Mouse (Mus musculus) CH12.LX (cell line): ENCODE results near the gene Inhbb. TPM values are rescaled to one million over a fixed set of nuclear protein-coding genes. Genes with fewer than 3 reads are reported as not detected.

ENCODE experiments used
- DNase-seq: peaks from one replicate; pipeline ENCODE4 v3.0.0-alpha.2; 2013; ENCODE audit errors: extremely low read depth
- H3K27ac ChIP-seq: 2 replicates; pipeline ENCODE4 v1.5.1; 2012; ENCODE audit warnings: low read depth, mild to moderate bottlenecking, control low read depth, moderate library complexity; ENCODE audit not compliant: insufficient read depth
- H3K27me3 ChIP-seq: replicated peaks from 2 replicates; pipeline ENCODE3; 2012; ENCODE audit warnings: inconsistent platforms
- H3K36me3 ChIP-seq, 2 experiments: replicated peaks in 1 of 2; 2 replicates each; pipeline versions ENCODE3 to v1.6.1; 2012; ENCODE audit warnings: inconsistent platforms in 1 of 2, low read length in 1 of 2, mild to moderate bottlenecking in 1 of 2, mixed read lengths in 1 of 2, moderate library complexity in 1 of 2; ENCODE audit not compliant: control insufficient read depth in 1 of 2, insufficient read depth in 1 of 2
- H3K4me1 ChIP-seq, 2 experiments: 2 replicates each; pipeline ENCODE4 v1.6.1; 2012; ENCODE audit warnings: inconsistent platforms in 1 of 2, moderate library complexity in 1 of 2; ENCODE audit not compliant: insufficient read depth in 2 of 2, control insufficient read depth in 1 of 2
- H3K4me2 ChIP-seq: 2 replicates; pipeline ENCODE4 v1.6.1; 2012; ENCODE audit warnings: low read depth, mild to moderate bottlenecking, control low read depth; ENCODE audit not compliant: poor library complexity, insufficient read depth, severe bottlenecking
- H3K4me3 ChIP-seq, 3 experiments: fragments of 150-350 bp in 1 of 3; sonication (generic) in 1 of 3; replicated peaks in 1 of 3; 2 replicates each; pipeline versions ENCODE3 to v1.5.1; 2011 to 2012; ENCODE audit warnings: low read depth in 2 of 3, low read length in 2 of 3, mild to moderate bottlenecking in 2 of 3, moderate library complexity in 2 of 3, control low read depth in 1 of 3, improper control_type of control experiment in 1 of 3, inconsistent platforms in 1 of 3, mixed read lengths in 1 of 3; ENCODE audit not compliant: poor library complexity in 1 of 3
- H3K79me2 ChIP-seq: replicated peaks from 2 replicates; pipeline ENCODE4 v1.6.1; 2012; ENCODE audit warnings: mild to moderate bottlenecking, moderate library complexity; ENCODE audit not compliant: control insufficient read depth, poor library complexity, insufficient read depth, severe bottlenecking; ENCODE audit errors: extremely low read depth
- H3K9ac ChIP-seq: 2 replicates; pipeline ENCODE4 v1.6.1; 2012; ENCODE audit warnings: low read depth, mild to moderate bottlenecking, control low read depth, moderate library complexity; ENCODE audit not compliant: insufficient read depth
- H3K9me3 ChIP-seq: replicated peaks from 2 replicates; pipeline ENCODE3; 2012; ENCODE audit warnings: low read length, inconsistent platforms, mixed read lengths
- BHLHE40 ChIP-seq: IDR thresholded peaks from 2 replicates; pipeline ENCODE4 v1.6.1; 2011; ENCODE audit warnings: mild to moderate bottlenecking, low read depth, low read length, improper control_type of control experiment
- CHD2 ChIP-seq: IDR thresholded peaks from 2 replicates; pipeline ENCODE4 v1.6.1; 2011; ENCODE audit warnings: low read length, improper control_type of control experiment
- CTCF ChIP-seq, 2 experiments: IDR thresholded peaks in 1 of 2; conservative IDR thresholded peaks in 1 of 2; 2 replicates each; pipeline ENCODE4 v1.5.1; 2011 to 2012; ENCODE audit warnings: low read depth in 2 of 2, low read length in 2 of 2, improper control_type of control experiment in 1 of 2, inconsistent platforms in 1 of 2, mild to moderate bottlenecking in 1 of 2, moderate library complexity in 1 of 2
- EP300 ChIP-seq: IDR thresholded peaks from 2 replicates; pipeline ENCODE4 v1.6.1; 2011; ENCODE audit warnings: low read length, improper control_type of control experiment
- ETS1 ChIP-seq: conservative IDR thresholded peaks from 2 replicates; pipeline ENCODE4 v1.6.1; 2012; ENCODE audit warnings: low read depth, mild to moderate bottlenecking, inconsistent platforms, low read length, improper control_type of control experiment, moderate library complexity
- MAFK ChIP-seq: IDR thresholded peaks from 2 replicates; pipeline ENCODE4 v1.6.1; 2011; ENCODE audit warnings: low read length, improper control_type of control experiment; ENCODE audit not compliant: insufficient replicate concordance
- MAZ ChIP-seq: IDR thresholded peaks from 2 replicates; pipeline ENCODE4 v1.6.1; 2012; ENCODE audit warnings: low read depth, mild to moderate bottlenecking, inconsistent platforms, low read length, improper control_type of control experiment, moderate library complexity
- MEF2A ChIP-seq: IDR thresholded peaks from 2 replicates; pipeline ENCODE4 v1.6.1; 2014; ENCODE audit warnings: low read depth, mild to moderate bottlenecking, inconsistent platforms, low read length, improper control_type of control experiment, borderline replicate concordance
- NELFE ChIP-seq: IDR thresholded peaks from 2 replicates; pipeline ENCODE4 v1.6.1; 2011; ENCODE audit warnings: low read depth, low read length, improper control_type of control experiment
- NRF1 ChIP-seq: IDR thresholded peaks from 2 replicates; pipeline ENCODE4 v1.6.1; 2014; ENCODE audit warnings: low read depth, mild to moderate bottlenecking, inconsistent platforms, low read length, improper control_type of control experiment, moderate library complexity
- POLR2A ChIP-seq: IDR thresholded peaks from 2 replicates; pipeline ENCODE4 v1.6.1; 2011; ENCODE audit warnings: low read depth, mild to moderate bottlenecking, improper control_type of control experiment, low read length
- RAD21 ChIP-seq: IDR thresholded peaks from 2 replicates; pipeline ENCODE4 v1.6.1; 2011; ENCODE audit warnings: low read depth, mild to moderate bottlenecking, low read length, improper control_type of control experiment, moderate library complexity
- SIN3A ChIP-seq: IDR thresholded peaks from 2 replicates; pipeline ENCODE4 v1.6.1; 2012; ENCODE audit warnings: low read length, improper control_type of control experiment, inconsistent platforms
- SMC3 ChIP-seq: IDR thresholded peaks from 2 replicates; pipeline ENCODE4 v1.6.1; 2011; ENCODE audit warnings: low read depth, low read length, improper control_type of control experiment
- TBP ChIP-seq: conservative IDR thresholded peaks from 2 replicates; pipeline ENCODE4 v1.6.1; 2011; ENCODE audit warnings: low read depth, low read length, improper control_type of control experiment
- UBTF ChIP-seq: IDR thresholded peaks from 2 replicates; pipeline ENCODE4 v1.6.1; 2012; ENCODE audit warnings: low read depth, mild to moderate bottlenecking, inconsistent platforms, low read length, improper control_type of control experiment, moderate library complexity
- ZC3H11A ChIP-seq: IDR thresholded peaks from 2 replicates; pipeline ENCODE4 v1.6.1; 2012; ENCODE audit warnings: low read depth, mild to moderate bottlenecking, inconsistent platforms, low read length, improper control_type of control experiment
- ZKSCAN1 ChIP-seq: IDR thresholded peaks from 2 replicates; pipeline ENCODE4 v1.6.1; 2012; ENCODE audit warnings: low read depth, inconsistent platforms, low read length, improper control_type of control experiment, borderline replicate concordance
- ZMIZ1 ChIP-seq: IDR thresholded peaks from 2 replicates; pipeline ENCODE4 v1.6.1; 2012; ENCODE audit warnings: low read depth, mild to moderate bottlenecking, inconsistent platforms, low read length, improper control_type of control experiment
- ZNF384 ChIP-seq: IDR thresholded peaks from 2 replicates; pipeline ENCODE4 v1.6.1; 2012; ENCODE audit warnings: low read depth, low read length, improper control_type of control experiment, inconsistent platforms
- dilution Hi-C: fragments of 300-500 bp; cut with MboI; formaldehyde crosslinking; loops from 2 replicates; pipeline ENCODE4 v1.14.3; 2020; ENCODE audit warnings: low sequenced_read_pairs; ENCODE audit not compliant: extremely low pct_unique_long_range_greater_than_20kb, extremely low pct_ligation_motif_present
- in situ Hi-C: fragments of 300-500 bp; cut with MboI; formaldehyde crosslinking; loops from 3 replicates; pipeline ENCODE4 v1.14.3; 2019; ENCODE audit warnings: low sequenced_read_pairs, low pct_ligation_motif_present, low pct_unique_long_range_greater_than_20kb, mixed read lengths
- polyA plus RNA-seq: library from polyadenylated mRNA; unstranded; fragments of >175 nt; gene quantifications from 2 replicates; pipeline ENCODE4 v1.2.1, GENCODE M21; 2012; ENCODE audit warnings: low read depth; ENCODE audit not compliant: insufficient read length
- total RNA-seq, 2 experiments: library from RNA; depleted of rRNA; stranded (reverse); fragments of 300-350 nt in 1 of 2; fragments of >200 nt in 1 of 2; gene quantifications; 2 replicates each; pipeline ENCODE4 v1.2.3; 2012 to 2014

The Inhbb gene
- total and polyA plus RNA-seq, 3 experiments = not detected

- H3K27me3 ChIP-seq = peaks cover 2% of the 10 kb centered on the region
- H3K79me2 ChIP-seq = no peaks in the 10 kb centered on the region
- H3K4me2 ChIP-seq = no peak overlapping the region
- H3K36me3 ChIP-seq = no peaks in the 10 kb centered on the region
- DNase-seq = no peak
- in situ Hi-C loops = no loop called here
- no peak overlapping the region for H3K9ac ChIP-seq
- peaks cover 80% of the 10 kb centered on the region for H3K9me3 ChIP-seq
- no peak overlapping the region for H3K4me3 ChIP-seq
- no peak overlapping the region for H3K27ac ChIP-seq
- dilution Hi-C loops = no loop called here
- TF ChIP-seq MAZ (no peak), NELFE (no peak), ZC3H11A (no peak), ETS1 (no peak), UBTF (no peak), SMC3 (no peak), SIN3A (no peak), NRF1 (no peak), MAFK (no peak), MEF2A (no peak), CTCF (conservative IDR thresholded peaks at IDR 0.05 in 1 of 2, IDR thresholded peaks at IDR 0.05 in 1 of 2; ENCODE audit: low read depth in 2 of 2, low read length in 2 of 2) (no peak), ZNF384 (no peak), EP300 (no peak)
- no peaks in the 10 kb centered on the region for H3K4me1 ChIP-seq
These were observed 4.5 kb downstream of the Inhbb start for GRCm38 (mm10) chr1:119417542-119417941.

GRCm38 (mm10) chr1:119416610-119417009 lies 5.4 kb downstream of the Inhbb start:
- Histone ChIP-seq H3K79me2 (no peaks in the 10 kb centered on the region), H3K9me3 (peaks cover 72% of the 10 kb centered on the region), H3K4me2 (no peak overlapping the region)
- TF ChIP-seq ETS1 (no peak), POLR2A (no peak), CHD2 (no peak), BHLHE40 (no peak), RAD21 (no peak), ZMIZ1 (no peak), TBP (no peak), ZKSCAN1 (no peak), SIN3A (no peak), MAFK (no peak)
- TF ChIP-seq, all 38 proteins: peak for 0
- Histone ChIP-seq H3K36me3 (no peaks in the 10 kb centered on the region), H3K27me3 (peaks cover 2% of the 10 kb centered on the region), H3K27ac (no peak overlapping the region), H3K4me1 (no peaks in the 10 kb centered on the region), H3K4me3 (no peak overlapping the region), H3K9ac (no peak overlapping the region)
- dilution Hi-C loops = no loop called here
- in situ Hi-C loops = no loop called here
- no peak for DNase-seq
